Mouse (Mus musculus) small intestine, adult 2 months (tissue): ENCODE results near the gene Rpl26. TPM values are rescaled to one million over a fixed set of nuclear protein-coding genes. Genes with fewer than 3 reads are reported as not detected.
A peak's percentile ranks its signal among the peaks of the same experiment; 100 is the strongest.

Experiments used
- H3K27ac ChIP-seq: fragments of 200-500 bp; 2 replicates; pipeline ENCODE4 v1.5.1; 2012; ENCODE audit warnings: low read depth, low read length, control low read depth, inconsistent platforms; ENCODE audit not compliant: insufficient read depth
- H3K27me3 ChIP-seq: fragments of 200-500 bp; 2 replicates; pipeline ENCODE4 v1.6.1; 2012; ENCODE audit warnings: mild to moderate bottlenecking, moderate library complexity, low read length, inconsistent platforms; ENCODE audit not compliant: control insufficient read depth, insufficient read depth
- H3K36me3 ChIP-seq: fragments of 200-500 bp; 2 replicates; pipeline ENCODE4 v1.6.1; 2012; ENCODE audit warnings: mild to moderate bottlenecking, low read length, control low read depth, inconsistent platforms; ENCODE audit not compliant: control insufficient read depth, insufficient read depth
- H3K4me1 ChIP-seq: fragments of 200-500 bp; 2 replicates; pipeline ENCODE4 v1.6.1; 2012; ENCODE audit warnings: low read length, inconsistent platforms, mixed read lengths; ENCODE audit not compliant: control insufficient read depth, insufficient read depth, insufficient read length
- H3K4me3 ChIP-seq: fragments of 200-500 bp; 2 replicates; pipeline ENCODE4 v1.5.1; 2012; ENCODE audit warnings: low read depth, mild to moderate bottlenecking, control low read depth, inconsistent platforms, low read length, moderate library complexity
- CTCF ChIP-seq: fragments of 200-500 bp; IDR thresholded peaks from 2 replicates; pipeline ENCODE4 v1.5.1; 2012; ENCODE audit warnings: low read depth, mild to moderate bottlenecking, control low read depth, inconsistent platforms, low read length, moderate library complexity, mixed read lengths; ENCODE audit not compliant: insufficient replicate concordance, insufficient read length; ENCODE audit errors: extremely low read depth
- POLR2A ChIP-seq: fragments of 200-500 bp; IDR thresholded peaks from 2 replicates; pipeline ENCODE4 v1.6.1; 2012; ENCODE audit warnings: low read depth, mild to moderate bottlenecking, control low read depth, inconsistent platforms, low read length, moderate library complexity
- WGBS: fragments of 180-500 bp; shearing (Covaris S2); methylation state at CpG from one replicate; pipeline ENCODE4 v1.1.7; 2018; 5-methylcytosine and 5-hydroxymethylcytosine counted together
- polyA plus RNA-seq: library from polyadenylated mRNA; depleted of rRNA; stranded (reverse); fragments of >200 nt; gene quantifications from 2 replicates; pipeline ENCODE4 v1.2.3, GENCODE M21; 2012

Gene Rpl26
- polyA plus RNA-seq, 1 experiment, result 614 TPM

GRCm38 (mm10) chr11:68874841-68875240 is 26.5 kb upstream of the Rpl26 start:
- TF ChIP-seq CTCF, result 0 out of 2 replicates have a peak, but pooled peaks have one; percentile 7
- no peak for TF ChIP-seq POLR2A
- no peaks in the 10 kb centered on the region for H3K4me1 ChIP-seq
- no peak overlapping the region for H3K4me3 ChIP-seq
- no peaks in the 10 kb centered on the region for H3K36me3 ChIP-seq
- no peak overlapping the region for H3K27ac ChIP-seq
- H3K27me3 ChIP-seq, result no peaks in the 10 kb centered on the region
- WGBS, result 0% methylated on average over 2 of the region's 2 CpGs

DNA sequence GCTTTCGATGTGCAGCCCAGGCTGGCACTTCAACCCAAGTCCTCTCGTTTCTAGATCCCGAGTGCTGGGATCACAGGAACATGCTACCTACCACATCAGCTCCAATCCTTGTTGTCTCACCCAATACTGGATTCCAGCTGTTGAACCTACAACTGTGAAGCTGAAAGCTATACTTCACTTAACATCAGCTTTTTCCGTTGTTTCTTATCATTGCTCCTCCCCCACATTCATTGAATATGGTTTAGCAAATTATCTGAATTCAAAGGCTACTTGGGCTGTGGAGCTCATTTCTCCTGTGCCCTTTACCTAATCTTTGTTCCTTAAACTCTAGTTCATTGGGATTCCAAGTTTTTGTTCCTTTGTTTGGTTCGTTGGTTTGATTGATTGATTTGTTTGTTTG is 22.6 kb upstream of the Rpl26 start:
- no peaks in the 10 kb centered on the region for H3K27me3 ChIP-seq
- H3K36me3 ChIP-seq, result no peaks in the 10 kb centered on the region
- TF ChIP-seq POLR2A (no peak), CTCF (no peak)
- no peak overlapping the region for H3K4me3 ChIP-seq
- 82% methylated on average over 5 of the region's 5 CpGs for WGBS
- H3K4me1 ChIP-seq, result peaks cover 4% of the 10 kb centered on the region; the same call in 1 of the 2 replicates
- H3K27ac ChIP-seq, result no peak overlapping the region

DNA sequence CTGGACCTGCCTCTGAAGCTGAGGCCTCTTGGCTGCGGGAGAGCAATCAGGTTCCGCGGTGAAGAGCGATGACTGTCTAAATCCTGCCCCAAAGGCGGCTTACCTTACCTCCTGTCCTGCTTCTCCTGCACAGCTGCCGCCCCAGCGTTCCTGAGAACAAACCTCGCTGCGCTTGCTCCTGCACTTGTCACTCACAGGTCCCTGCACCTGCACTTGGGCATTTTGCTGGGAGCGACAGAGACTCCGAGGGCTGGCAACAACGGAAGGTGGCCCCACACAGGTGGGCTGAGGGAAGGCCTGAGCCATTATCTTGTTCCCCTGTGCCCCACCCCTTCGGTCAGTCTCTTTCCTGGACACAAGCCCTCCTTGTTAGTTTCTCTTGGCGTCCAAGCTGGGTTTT is 19.3 kb upstream of the Rpl26 start:
- H3K36me3 ChIP-seq, result no peaks in the 10 kb centered on the region
- no peaks in the 10 kb centered on the region for H3K27me3 ChIP-seq
- WGBS, result 13% methylated on average over 14 of the region's 14 CpGs
- H3K4me3 ChIP-seq, result no peak overlapping the region
- peaks cover 4% of the 10 kb centered on the region; the same call in 1 of the 2 replicates for H3K4me1 ChIP-seq
- TF ChIP-seq POLR2A (no peak), CTCF (no peak)
- H3K27ac ChIP-seq, result no peak overlapping the region

- H3K27me3 ChIP-seq, result no peaks in the 10 kb centered on the region
- H3K36me3 ChIP-seq, result no peaks in the 10 kb centered on the region
- WGBS, result 88% methylated on average over 2 of the region's 2 CpGs
- TF ChIP-seq CTCF, result no peak
- no peak for TF ChIP-seq POLR2A
- H3K27ac ChIP-seq, result no peak overlapping the region
- no peak overlapping the region for H3K4me3 ChIP-seq
- H3K4me1 ChIP-seq, result peaks cover 4% of the 10 kb centered on the region; the same call in 1 of the 2 replicates
Observed at GRCm38 (mm10) chr11:68883843-68884242, 17.5 kb upstream of the Rpl26 start.

DNA sequence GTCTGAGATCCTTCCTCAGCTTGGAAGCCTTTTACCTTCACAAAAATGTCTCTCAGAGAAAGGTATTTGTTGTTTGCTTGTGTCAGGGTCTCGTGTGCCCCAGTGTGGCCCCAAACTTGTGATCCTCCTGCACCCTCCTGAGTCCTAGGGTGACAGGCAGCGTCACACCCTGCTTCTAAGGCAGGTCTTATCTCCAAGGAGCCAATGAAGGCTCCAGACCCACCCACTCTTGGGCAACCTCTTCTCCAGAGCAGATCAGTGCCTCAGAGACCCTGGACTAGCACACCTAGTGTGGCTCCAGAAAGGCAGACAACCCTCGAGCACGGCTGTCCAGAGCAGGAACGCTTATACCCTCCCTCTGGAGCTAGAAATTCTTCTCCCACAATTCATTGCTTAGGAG is 17.0 kb upstream of the Rpl26 start:
- Histone ChIP-seq H3K4me3 (no peak overlapping the region), H3K4me1 (peaks cover 4% of the 10 kb centered on the region; the same call in 1 of the 2 replicates), H3K27ac (no peak overlapping the region), H3K36me3 (no peaks in the 10 kb centered on the region), H3K27me3 (no peaks in the 10 kb centered on the region)
- 43% methylated on average over 5 of the region's 5 CpGs for WGBS
- TF ChIP-seq POLR2A (no peak), CTCF (no peak)

GRCm38 (mm10) chr11:68886091-68886490 is 15.3 kb upstream of the Rpl26 start:
- peaks cover 4% of the 10 kb centered on the region; the same call in 1 of the 2 replicates for H3K4me1 ChIP-seq
- H3K4me3 ChIP-seq, result no peak overlapping the region
- 79% methylated on average over 5 of the region's 5 CpGs for WGBS
- no peak for TF ChIP-seq CTCF
- TF ChIP-seq POLR2A, result no peak
- no peaks in the 10 kb centered on the region for H3K36me3 ChIP-seq
- no peak overlapping the region for H3K27ac ChIP-seq
- H3K27me3 ChIP-seq, result no peaks in the 10 kb centered on the region

DNA sequence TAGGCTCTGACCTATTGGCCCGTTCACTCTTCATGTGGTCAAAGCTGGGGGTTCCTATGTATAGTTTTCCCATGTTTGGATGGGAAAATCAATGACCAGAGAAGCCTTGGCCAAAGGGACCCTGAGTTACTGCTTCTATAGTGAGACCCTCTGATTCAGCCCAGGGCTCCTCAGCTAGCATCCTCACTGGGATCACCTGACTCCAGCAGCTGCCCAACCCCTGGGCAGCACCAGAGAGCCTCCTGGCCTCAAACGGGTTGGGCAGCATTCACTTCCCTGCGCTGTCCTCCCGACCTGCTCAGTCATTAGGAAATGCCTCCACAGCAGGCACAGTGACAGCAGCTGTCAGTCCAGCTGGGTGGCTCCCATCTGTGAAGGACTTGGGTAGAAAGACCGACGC is 13.1 kb upstream of the Rpl26 start, which contains the start of gene Rnf222:
Gene Rnf222, plus strand, starts transcription at position 301 of the 400 bp plus-strand sequence.
- H3K4me3 ChIP-seq, result no peak within 1 kb of the TSS
- no peaks in the 10 kb centered on the region for H3K27me3 ChIP-seq
- TF ChIP-seq POLR2A, result no peak
- TF ChIP-seq CTCF, result no peak
- 20% methylated on average over 6 of the region's 6 CpGs for WGBS
- no peaks in the 10 kb centered on the region for H3K4me1 ChIP-seq
- no peak within 1 kb of the TSS for H3K27ac ChIP-seq
- H3K36me3 ChIP-seq, result no peaks in the 10 kb centered on the region

GRCm38 (mm10) chr11:68888653-68889052 is 12.7 kb upstream of the Rpl26 start:
- H3K36me3 ChIP-seq, result no peaks in the 10 kb centered on the region
- 69% methylated on average over 2 of the region's 2 CpGs for WGBS
- TF ChIP-seq POLR2A, result no peak
- no peak for TF ChIP-seq CTCF
- no peak overlapping the region for H3K4me3 ChIP-seq
- no peak overlapping the region for H3K27ac ChIP-seq
- no peaks in the 10 kb centered on the region for H3K4me1 ChIP-seq
- H3K27me3 ChIP-seq, result no peaks in the 10 kb centered on the region
